Mouse (Mus musculus) layer of hippocampus, adult 9-10 months (tissue): ENCODE data around the gene Nrip3.

Source experiments
- DNase-seq: peaks from one replicate; pipeline ENCODE4 v3.0.0; 2022; ENCODE audit warnings: low spot score

Nrip3 gene

GRCm38 (mm10) chr7:109781470-109782203 lies at the start of gene Nrip3:
Gene Nrip3, minus strand, starts transcription at chr7:109782025.
- no peak for DNase-seq

- no peak for DNase-seq
Observed at GRCm38 (mm10) chr7:109831376-109831775, 49.6 kb upstream of the Nrip3 start.

GRCm38 (mm10) chr7:109826911-109827310 lies 45.1 kb upstream of the Nrip3 start:
- DNase-seq: no peak

- DNase-seq: no peak
Observed at GRCm38 (mm10) chr7:109825293-109825692, 43.5 kb upstream of the Nrip3 start.

- no peak for DNase-seq
Observed at GRCm38 (mm10) chr7:109818600-109818999, 36.8 kb upstream of the Nrip3 start.

GRCm38 (mm10) chr7:109817954-109818353 lies 36.1 kb upstream of the Nrip3 start:
- DNase-seq: no peak

- DNase-seq: no peak
Observed at GRCm38 (mm10) chr7:109813330-109814140, 31.7 kb upstream of the Nrip3 start.

- DNase-seq: no peak
Observed at GRCm38 (mm10) chr7:109807616-109808485, 26.0 kb upstream of the Nrip3 start.

GRCm38 (mm10) chr7:109804843-109805242 lies 23.0 kb upstream of the Nrip3 start:
- DNase-seq: no peak

- DNase-seq: no peak
Observed at GRCm38 (mm10) chr7:109804355-109804754, 22.5 kb upstream of the Nrip3 start.

GRCm38 (mm10) chr7:109803516-109803915 lies 21.7 kb upstream of the Nrip3 start:
- no peak for DNase-seq

GRCm38 (mm10) chr7:109800626-109801025 lies 18.8 kb upstream of the Nrip3 start:
- DNase-seq: no peak

GRCm38 (mm10) chr7:109799168-109799567 lies 17.3 kb upstream of the Nrip3 start:
- no peak for DNase-seq

- no peak for DNase-seq
Observed at GRCm38 (mm10) chr7:109795564-109795963, 13.7 kb upstream of the Nrip3 start.

- DNase-seq: no peak
Observed at GRCm38 (mm10) chr7:109794556-109794955, 12.7 kb upstream of the Nrip3 start.

GRCm38 (mm10) chr7:109792759-109793158 lies 10.9 kb upstream of the Nrip3 start:
- no peak for DNase-seq

GRCm38 (mm10) chr7:109790818-109791217 lies 9.0 kb upstream of the Nrip3 start:
- DNase-seq: no peak

GRCm38 (mm10) chr7:109787860-109788259 lies 6.0 kb upstream of the Nrip3 start:
- no peak for DNase-seq

GRCm38 (mm10) chr7:109783281-109783680 lies 1.5 kb upstream of the Nrip3 start:
- DNase-seq: no peak

- DNase-seq: no peak
Observed at GRCm38 (mm10) chr7:109781087-109781469, 747 bp downstream of the Nrip3 start.

GRCm38 (mm10) chr7:109772251-109772650 lies 9.6 kb downstream of the Nrip3 start:
- DNase-seq: no peak

- no peak for DNase-seq
Observed at GRCm38 (mm10) chr7:109768699-109769383, 13.0 kb downstream of the Nrip3 start.
